Mouse (Mus musculus): ENCODE data around the gene Capg.

GRCm38 (mm10) chr6:72607060-72607459 lies 62.9 kb downstream of the Capg start:
- no peak for TF ChIP-seq POLR2A (IDR thresholded peaks at IDR 0.05; ENCODE audit: low read depth, low read length)
- TF ChIP-seq CTCF (IDR thresholded peaks at IDR 0.05; ENCODE audit: borderline replicate concordance, insufficient read depth, low read length): no peak
